Mouse (Mus musculus) liver, embryonic 13.5 days (tissue): ENCODE results near the gene Synj2. TPM values are rescaled to one million over a fixed set of nuclear protein-coding genes. Genes with fewer than 3 reads are reported as not detected.
A peak's percentile ranks its signal among the peaks of the same experiment; 100 is the strongest.

Experiments
- ATAC-seq: fragments of 200-750 bp; cut with Nextera tagmentation; 2 replicates; pipeline ENCODE4 v1.8.0; 2017; ENCODE audit warnings: low read depth, mild to moderate bottlenecking, moderate number of reproducible peaks, moderate library complexity
- DNase-seq: peaks from one replicate; pipeline ENCODE4 v3.0.0; 2022
- H3K27ac ChIP-seq: fragments of 300-500 bp; sonication (generic); 2 replicates; pipeline ENCODE4 v1.5.1; 2015; ENCODE audit warnings: moderate library complexity, mild to moderate bottlenecking, inconsistent platforms
- H3K27me3 ChIP-seq: fragments of 300-500 bp; sonication (generic); 2 replicates; pipeline ENCODE4 v1.6.1; 2015; ENCODE audit warnings: mild to moderate bottlenecking, inconsistent platforms
- H3K36me3 ChIP-seq: fragments of 300-500 bp; sonication (generic); 2 replicates; pipeline ENCODE4 v1.6.1; 2015; ENCODE audit warnings: mild to moderate bottlenecking, inconsistent platforms
- H3K4me1 ChIP-seq: fragments of 300-500 bp; sonication (generic); replicated peaks from 2 replicates; pipeline ENCODE4 v1.6.1; 2015; ENCODE audit warnings: inconsistent platforms
- H3K4me2 ChIP-seq: fragments of 300-500 bp; sonication (generic); 2 replicates; pipeline ENCODE4 v1.6.1; 2015; ENCODE audit warnings: inconsistent platforms, mild to moderate bottlenecking, moderate library complexity
- H3K4me3 ChIP-seq: fragments of 300-500 bp; sonication (generic); replicated peaks from 2 replicates; pipeline ENCODE4 v1.5.1; 2015; ENCODE audit warnings: mild to moderate bottlenecking, inconsistent platforms
- H3K9ac ChIP-seq: fragments of 300-500 bp; sonication (generic); 2 replicates; pipeline ENCODE4 v1.6.1; 2015; ENCODE audit warnings: mild to moderate bottlenecking, inconsistent platforms
- H3K9me3 ChIP-seq: fragments of 300-500 bp; sonication (generic); replicated peaks from 2 replicates; pipeline ENCODE4 v1.6.1; 2016; ENCODE audit warnings: inconsistent platforms
- WGBS: fragments of 180-500 bp; shearing (Covaris S2); methylation state at CpG from one replicate; pipeline ENCODE4 v1.1.7; 2015; ENCODE audit not compliant: insufficient replicate concordance; 5-methylcytosine and 5-hydroxymethylcytosine counted together
- polyA plus RNA-seq: library from polyadenylated mRNA; unstranded; fragments of >200 nt; fragmentation: Nextera tagmentation; extraction: Ambion mirVana; gene quantifications from 2 replicates; pipeline ENCODE4 v1.2.1, GENCODE M21; 2015

Gene Synj2
- polyA plus RNA-seq, 1 experiment from 2014 or later: 1.3 TPM

- peak overlapping the region; percentile 77 for H3K27ac ChIP-seq
- no peaks in the 10 kb centered on the region for H3K36me3 ChIP-seq
- peaks cover 48% of the 10 kb centered on the region for H3K27me3 ChIP-seq
- no peak overlapping the region; the same call in 1 of the 2 replicates for H3K4me3 ChIP-seq
- ATAC-seq (peak; percentile 67), DNase-seq (no peak)
- no peaks in the 10 kb centered on the region for H3K9me3 ChIP-seq
- H3K9ac ChIP-seq: no peak overlapping the region
- H3K4me2 ChIP-seq: peak overlapping the region; percentile 31; the same call in 1 of the 2 replicates
- H3K4me1 ChIP-seq: peaks cover 36% of the 10 kb centered on the region
- 46% methylated on average over 20 of the region's 20 CpGs for WGBS
These were observed 35.4 kb downstream of the Synj2 start for GRCm38 (mm10) chr17:5976221-5977055.

GRCm38 (mm10) chr17:5977056-5977920 is 36.2 kb downstream of the Synj2 start:
- H3K4me1 ChIP-seq: peaks cover 36% of the 10 kb centered on the region
- H3K36me3 ChIP-seq: no peaks in the 10 kb centered on the region
- H3K9me3 ChIP-seq: no peaks in the 10 kb centered on the region
- H3K4me2 ChIP-seq: no peak overlapping the region
- no peak overlapping the region for H3K9ac ChIP-seq
- no peak overlapping the region for H3K4me3 ChIP-seq
- DNase-seq: no peak
- peaks cover 48% of the 10 kb centered on the region for H3K27me3 ChIP-seq
- WGBS: 23% methylated on average over 16 of the region's 16 CpGs
- peak overlapping the region; percentile 74 for H3K27ac ChIP-seq
- ATAC-seq: peak; percentile 22; the same call in 1 of the 2 replicates

GRCm38 (mm10) chr17:5977921-5978504 is 36.9 kb downstream of the Synj2 start:
- Histone ChIP-seq H3K9me3 (no peaks in the 10 kb centered on the region), H3K4me1 (peaks cover 36% of the 10 kb centered on the region), H3K4me2 (no peak overlapping the region), H3K4me3 (no peak overlapping the region), H3K9ac (no peak overlapping the region), H3K27ac (peak overlapping the region; percentile 74; the same call in 1 of the 2 replicates), H3K27me3 (peaks cover 48% of the 10 kb centered on the region), H3K36me3 (no peaks in the 10 kb centered on the region)
- ATAC-seq (no peak), DNase-seq (no peak)
- 36% methylated on average over 8 of the region's 8 CpGs for WGBS

GRCm38 (mm10) chr17:5978505-5979077 is 37.5 kb downstream of the Synj2 start:
- H3K36me3 ChIP-seq: no peaks in the 10 kb centered on the region
- ATAC-seq (no peak), DNase-seq (no peak)
- H3K4me3 ChIP-seq: no peak overlapping the region
- WGBS: 42% methylated on average over 10 of the region's 10 CpGs
- peaks cover 36% of the 10 kb centered on the region for H3K4me1 ChIP-seq
- H3K9me3 ChIP-seq: no peaks in the 10 kb centered on the region
- H3K4me2 ChIP-seq: no peak overlapping the region
- no peak overlapping the region; the same call in 1 of the 2 replicates for H3K27ac ChIP-seq
- peaks cover 48% of the 10 kb centered on the region for H3K27me3 ChIP-seq
- H3K9ac ChIP-seq: no peak overlapping the region

GRCm38 (mm10) chr17:5980860-5981259 is 39.8 kb downstream of the Synj2 start:
- 34% methylated on average over 6 of the region's 6 CpGs for WGBS
- ATAC-seq: no peak

GRCm38 (mm10) chr17:5983150-5983549 is 42.1 kb downstream of the Synj2 start:
- Histone ChIP-seq H3K9ac (no peak overlapping the region), H3K4me3 (no peak overlapping the region), H3K36me3 (no peaks in the 10 kb centered on the region), H3K27ac (no peak overlapping the region), H3K27me3 (peaks cover 26% of the 10 kb centered on the region), H3K4me2 (no peak overlapping the region), H3K4me1 (peaks cover 5% of the 10 kb centered on the region), H3K9me3 (no peaks in the 10 kb centered on the region)
- 74% methylated on average over 6 of the region's 6 CpGs for WGBS
- ATAC-seq (no peak), DNase-seq (no peak)

More at GRCm38 (mm10) chr17:5980860-5981259, 39.8 kb downstream of the Synj2 start:
- Histone ChIP-seq H3K4me1 (peaks cover 26% of the 10 kb centered on the region), H3K27ac (no peak overlapping the region), H3K4me3 (no peak overlapping the region), H3K4me2 (no peak overlapping the region), H3K9ac (no peak overlapping the region), H3K9me3 (no peaks in the 10 kb centered on the region), H3K36me3 (no peaks in the 10 kb centered on the region), H3K27me3 (peaks cover 43% of the 10 kb centered on the region)
- no peak for DNase-seq

GRCm38 (mm10) chr17:5983901-5984300 is 42.8 kb downstream of the Synj2 start:
- 66% methylated on average over 6 of the region's 6 CpGs for WGBS
- Histone ChIP-seq H3K27ac (no peak overlapping the region), H3K4me3 (no peak overlapping the region), H3K36me3 (no peaks in the 10 kb centered on the region), H3K27me3 (peaks cover 18% of the 10 kb centered on the region), H3K9me3 (no peaks in the 10 kb centered on the region), H3K4me2 (no peak overlapping the region), H3K9ac (no peak overlapping the region), H3K4me1 (no peaks in the 10 kb centered on the region)
- DNase-seq (no peak), ATAC-seq (no peak)

GRCm38 (mm10) chr17:5984700-5985231 is 43.7 kb downstream of the Synj2 start:
- no peaks in the 10 kb centered on the region for H3K36me3 ChIP-seq
- DNase-seq (no peak), ATAC-seq (no peak)
- H3K4me2 ChIP-seq: no peak overlapping the region
- no peak overlapping the region for H3K4me3 ChIP-seq
- peaks cover 10% of the 10 kb centered on the region; the same call in 1 of the 2 replicates for H3K27me3 ChIP-seq
- no peaks in the 10 kb centered on the region for H3K9me3 ChIP-seq
- WGBS: 51% methylated on average over 13 of the region's 13 CpGs
- H3K4me1 ChIP-seq: no peaks in the 10 kb centered on the region
- no peak overlapping the region for H3K9ac ChIP-seq
- H3K27ac ChIP-seq: no peak overlapping the region

GRCm38 (mm10) chr17:5985271-5985670 is 44.2 kb downstream of the Synj2 start:
- DNase-seq (no peak), ATAC-seq (no peak)
- H3K4me2 ChIP-seq: no peak overlapping the region
- no peaks in the 10 kb centered on the region for H3K9me3 ChIP-seq
- no peak overlapping the region for H3K4me3 ChIP-seq
- no peaks in the 10 kb centered on the region for H3K4me1 ChIP-seq
- H3K9ac ChIP-seq: no peak overlapping the region
- no peak overlapping the region for H3K27ac ChIP-seq
- no peaks in the 10 kb centered on the region for H3K36me3 ChIP-seq
- H3K27me3 ChIP-seq: peaks cover 10% of the 10 kb centered on the region; the same call in 1 of the 2 replicates
- WGBS: 76% methylated on average over 1 of the region's 1 CpGs

- no peaks in the 10 kb centered on the region for H3K9me3 ChIP-seq
- 24% methylated on average over 11 of the region's 11 CpGs for WGBS
- DNase-seq: no peak
These were observed 46.4 kb downstream of the Synj2 start for GRCm38 (mm10) chr17:5987271-5988056.

More at GRCm38 (mm10) chr17:5987271-5988056, 46.4 kb downstream of the Synj2 start:
- no peak overlapping the region for H3K9ac ChIP-seq
- no peak overlapping the region for H3K4me3 ChIP-seq
- no peak overlapping the region for H3K4me2 ChIP-seq
- no peaks in the 10 kb centered on the region for H3K36me3 ChIP-seq
- no peak overlapping the region for H3K27ac ChIP-seq
- no peak for ATAC-seq
- peaks cover 10% of the 10 kb centered on the region; the same call in 1 of the 2 replicates for H3K27me3 ChIP-seq
- no peaks in the 10 kb centered on the region for H3K4me1 ChIP-seq
